Mouse (Mus musculus): ENCODE results near the gene Hfe2.
A peak's percentile ranks its signal among the peaks of the same experiment; 100 is the strongest.

Gene Hfe2

DNA sequence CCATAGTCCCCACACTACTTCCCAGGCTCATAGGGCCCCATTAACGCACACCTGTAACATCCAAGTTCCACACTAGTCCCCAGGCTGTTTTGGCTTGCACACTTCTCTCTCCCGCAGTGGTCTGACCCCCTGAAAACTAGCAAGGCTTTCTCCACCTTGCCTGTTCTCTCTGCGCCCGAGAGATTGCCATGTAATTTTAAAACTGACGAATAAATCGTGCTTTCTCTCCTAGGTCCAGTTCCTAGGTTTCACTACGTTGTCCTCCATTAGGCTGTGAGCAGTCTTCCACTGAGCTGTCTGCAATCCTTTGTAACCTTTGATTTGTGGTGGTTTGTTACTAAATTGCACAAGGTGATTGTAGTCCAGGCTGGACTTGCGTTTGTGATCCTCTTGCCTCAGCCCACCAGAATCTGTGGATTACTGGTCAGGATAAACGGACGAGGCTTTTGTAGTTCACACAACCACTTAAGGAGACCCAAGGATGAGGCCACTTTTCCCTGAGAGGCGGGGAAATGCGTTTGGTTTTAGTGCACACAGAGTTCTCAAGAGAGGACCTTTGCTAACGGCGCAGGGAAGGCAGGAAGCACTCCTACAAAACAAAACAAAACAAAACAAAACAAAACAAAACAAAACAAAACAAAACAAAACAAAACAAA lies 28.2 kb upstream of the Hfe2 start:
- DNase-seq, result peak; percentile 2 to 33

DNA sequence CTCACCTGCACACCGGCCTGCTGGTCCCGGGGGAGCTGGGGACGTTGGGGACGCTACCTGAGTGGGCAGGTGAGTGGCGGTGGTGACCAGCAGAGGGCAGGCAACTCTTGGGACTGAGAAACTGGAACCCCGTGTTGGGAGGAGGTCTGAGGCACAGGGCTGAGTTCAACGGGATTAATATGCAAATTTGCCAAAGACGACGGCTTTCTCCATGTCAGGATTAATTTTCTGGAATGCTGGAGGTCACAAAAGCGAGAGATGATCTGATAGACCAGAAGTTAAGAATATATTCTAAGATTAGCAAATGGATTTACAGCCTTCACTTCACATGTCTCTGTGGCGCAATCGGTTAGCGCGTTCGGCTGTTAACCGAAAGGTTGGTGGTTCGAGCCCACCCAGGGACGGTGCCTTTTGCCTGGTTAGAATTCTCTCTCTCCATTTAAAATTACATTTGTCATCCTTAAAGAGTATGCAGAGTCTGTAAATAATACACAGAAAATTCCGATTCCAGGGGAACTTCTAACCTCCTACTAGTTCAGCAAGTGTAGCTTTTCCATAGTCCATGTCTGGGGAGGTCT lies 27.4 kb upstream of the Hfe2 start:
- peak; percentile 89 to 90 for DNase-seq

DNA sequence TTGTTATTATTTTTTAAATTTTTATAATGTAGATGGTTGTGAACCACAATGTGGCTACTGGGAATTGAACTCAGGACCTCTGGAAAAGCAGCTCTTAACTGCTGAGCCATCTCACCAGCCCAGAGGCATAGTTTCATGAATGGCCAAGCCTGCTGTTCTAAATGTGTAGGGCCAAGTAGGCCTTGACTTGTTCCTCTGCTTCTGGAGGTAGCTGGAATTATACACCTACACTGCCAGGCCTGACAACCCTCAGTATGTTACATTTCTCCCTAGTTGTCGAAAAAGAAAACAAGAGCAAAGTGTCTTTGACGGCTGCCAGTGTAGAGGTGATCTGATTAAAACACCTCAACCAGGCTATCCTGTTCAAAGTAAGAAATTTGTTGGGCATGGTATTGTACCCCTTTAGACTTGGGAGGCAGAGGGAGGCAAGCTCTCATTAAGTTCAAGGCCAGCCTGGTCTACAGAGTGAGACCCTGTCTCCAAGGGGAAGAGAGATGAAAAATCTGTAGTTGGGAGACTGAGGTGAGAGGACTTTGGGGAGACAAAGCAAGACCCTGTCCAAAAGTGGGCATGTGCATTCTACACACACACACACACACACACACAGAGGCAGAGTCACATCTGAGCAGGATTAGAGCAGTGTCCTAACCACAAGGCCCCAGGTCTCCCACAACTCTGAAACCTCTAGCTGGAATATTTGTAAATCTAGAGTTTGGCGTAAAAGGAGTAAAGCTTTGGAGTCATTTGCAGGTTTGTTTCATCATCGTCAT lies 26.3 kb upstream of the Hfe2 start:
- no peak for DNase-seq

DNA sequence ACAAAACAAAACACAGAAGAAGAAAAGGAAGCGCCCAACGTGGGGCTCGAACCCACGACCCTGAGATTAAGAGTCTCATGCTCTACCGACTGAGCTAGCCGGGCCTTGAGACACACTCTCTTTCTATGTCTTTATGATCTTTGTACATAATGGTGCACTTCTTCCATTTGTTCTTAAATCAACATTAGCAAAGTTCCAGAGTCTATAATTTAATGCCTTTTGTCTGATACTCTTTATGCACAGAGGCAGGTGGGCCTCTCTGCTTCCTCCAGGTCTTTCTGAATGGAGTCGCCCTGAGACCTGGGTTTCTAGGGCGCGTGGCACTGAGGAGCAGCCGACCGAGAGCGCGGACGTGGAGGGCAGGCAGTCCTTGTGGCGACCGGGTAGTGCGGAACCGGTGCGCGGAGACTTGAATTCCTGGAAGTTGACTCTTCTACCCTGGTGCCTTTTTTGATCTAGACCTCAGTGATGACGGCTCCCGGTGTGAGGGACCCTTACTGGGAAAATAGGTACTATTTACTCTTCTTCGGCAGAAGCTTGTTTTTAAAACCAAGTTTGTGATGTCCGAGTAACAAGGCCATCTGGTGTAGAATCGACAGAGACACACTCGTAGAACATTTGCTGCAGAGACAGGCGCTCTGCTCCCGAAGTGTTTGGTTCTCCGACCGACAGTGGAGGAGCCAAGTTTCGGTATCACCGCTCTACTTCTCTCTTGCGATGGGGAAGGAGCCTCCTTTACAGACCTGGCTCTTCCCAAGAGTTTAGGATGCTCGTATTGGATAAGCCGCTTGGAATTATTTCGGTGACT lies 25.3 kb upstream of the Hfe2 start:
- peak; percentile 87 to 90 for DNase-seq

DNA sequence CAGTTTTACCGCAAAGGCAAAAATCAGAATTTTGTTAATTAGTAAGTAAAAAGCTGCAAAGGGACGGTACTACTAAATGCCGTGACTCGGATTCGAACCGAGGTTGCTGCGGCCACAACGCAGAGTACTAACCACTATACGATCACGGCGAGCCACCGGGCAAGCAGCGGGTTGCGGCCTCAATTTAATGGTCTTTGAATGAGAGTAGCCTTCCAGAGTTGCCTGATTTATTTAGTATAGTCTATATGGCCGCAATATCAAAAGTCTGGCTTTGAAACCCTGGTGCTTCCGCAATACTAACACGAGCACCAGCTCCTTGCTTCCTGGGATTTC lies 24.7 kb upstream of the Hfe2 start:
- peak; percentile 96 to 98 for DNase-seq

DNA sequence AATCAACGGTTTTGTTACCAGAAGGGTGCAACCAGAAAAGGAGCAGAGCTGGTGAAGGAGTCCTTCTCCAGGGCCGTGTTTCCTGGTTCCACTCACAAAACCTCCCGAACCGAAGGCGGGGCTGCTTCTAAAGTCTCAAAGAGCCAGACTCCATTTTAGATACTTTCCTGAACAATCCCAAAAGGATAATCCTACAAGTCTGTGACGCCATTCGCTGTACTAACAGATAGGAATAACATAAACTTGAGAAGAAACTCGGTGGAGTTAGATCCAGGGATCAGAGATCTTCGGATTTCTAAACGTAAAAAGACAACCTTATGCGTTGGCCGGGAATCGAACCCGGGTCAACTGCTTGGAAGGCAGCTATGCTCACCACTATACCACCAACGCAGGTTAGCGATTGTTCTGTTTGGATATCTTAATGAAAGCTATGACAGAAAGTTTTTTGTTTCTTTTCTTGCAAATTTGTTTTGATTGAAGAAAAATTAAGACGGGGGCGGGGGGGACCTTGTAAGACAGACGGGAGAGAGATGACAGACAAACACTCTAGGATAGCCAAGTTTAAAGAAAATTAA lies 24.2 kb upstream of the Hfe2 start:
- peak; percentile 94 for DNase-seq

DNA sequence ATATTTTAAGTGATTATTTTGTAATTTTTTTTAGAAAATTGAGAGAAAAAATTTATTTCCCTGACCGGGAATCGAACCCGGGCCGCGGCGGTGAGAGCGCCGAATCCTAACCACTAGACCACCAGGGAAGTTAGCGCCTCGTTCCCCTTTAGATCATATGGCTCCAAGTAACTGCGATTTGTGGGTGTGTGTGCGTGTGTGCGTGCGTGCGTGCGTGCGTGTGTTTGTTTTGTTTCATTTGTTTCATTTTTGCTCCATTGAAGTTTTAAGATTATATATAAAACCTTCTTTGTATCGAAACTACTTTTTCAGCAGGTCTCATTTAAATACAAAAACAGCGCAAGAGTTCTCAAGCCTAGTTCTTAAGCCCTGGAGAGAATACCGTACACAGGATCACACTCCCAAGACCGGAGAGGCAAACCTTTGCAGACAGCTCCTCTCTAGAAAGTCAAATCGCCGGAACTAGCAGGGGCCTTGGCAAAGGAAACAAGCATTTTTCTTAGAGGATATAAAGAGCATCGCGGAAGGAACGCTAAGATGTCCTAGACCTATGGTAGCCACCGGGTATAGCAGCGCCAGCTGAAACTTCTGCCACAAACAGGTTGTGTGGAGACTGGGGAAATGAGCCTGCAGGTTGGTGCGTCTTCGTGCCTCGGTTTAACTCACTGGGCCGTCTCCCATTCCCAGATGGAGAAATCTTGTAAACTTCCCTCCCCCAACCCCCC lies 23.4 kb upstream of the Hfe2 start:
- DNase-seq, result peak; percentile 94 to 97

DNA sequence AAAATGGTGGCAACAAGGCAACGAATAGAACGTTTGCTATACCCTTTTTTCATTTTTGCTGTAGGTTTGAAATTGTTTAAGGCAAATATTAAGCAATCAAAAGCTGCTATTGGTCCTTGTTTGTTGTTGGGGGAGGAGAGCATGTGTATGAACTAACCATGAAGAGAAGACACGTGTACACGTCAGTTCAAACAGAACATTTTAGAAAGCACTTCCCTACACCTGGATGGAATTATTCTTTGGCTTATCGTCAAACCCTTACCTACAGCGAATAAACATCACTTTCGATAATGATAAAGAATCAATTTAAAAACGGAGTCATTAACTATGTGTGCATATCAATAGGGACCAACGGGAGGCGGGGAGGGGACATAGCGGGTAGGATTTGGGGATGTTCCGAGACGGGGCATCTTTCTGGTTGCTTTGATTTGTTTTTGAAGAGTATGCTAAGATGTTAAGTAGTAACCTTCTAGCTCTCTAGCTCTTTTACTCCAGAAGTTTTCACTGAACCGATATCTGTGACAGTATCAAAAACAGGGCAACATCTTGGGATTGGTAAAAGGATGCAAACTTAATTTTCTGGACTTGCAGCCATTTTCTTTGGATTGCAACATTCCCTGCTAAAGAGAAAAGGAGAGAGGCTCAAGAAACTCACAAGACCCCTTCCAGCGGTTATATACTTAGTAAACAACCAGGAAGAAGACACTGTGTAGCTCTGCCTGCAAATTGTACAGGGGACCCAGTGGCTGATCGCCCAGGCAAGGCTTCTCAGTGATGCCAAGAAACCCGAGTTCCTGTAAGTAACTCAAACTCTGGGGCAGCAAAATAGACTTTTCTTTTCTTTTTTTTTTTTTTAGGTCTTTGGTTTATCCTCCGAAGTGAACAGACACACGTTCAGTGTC lies 22.5 kb upstream of the Hfe2 start:
- peak in 1 of 2 experiments; percentile 19 for DNase-seq

DNA sequence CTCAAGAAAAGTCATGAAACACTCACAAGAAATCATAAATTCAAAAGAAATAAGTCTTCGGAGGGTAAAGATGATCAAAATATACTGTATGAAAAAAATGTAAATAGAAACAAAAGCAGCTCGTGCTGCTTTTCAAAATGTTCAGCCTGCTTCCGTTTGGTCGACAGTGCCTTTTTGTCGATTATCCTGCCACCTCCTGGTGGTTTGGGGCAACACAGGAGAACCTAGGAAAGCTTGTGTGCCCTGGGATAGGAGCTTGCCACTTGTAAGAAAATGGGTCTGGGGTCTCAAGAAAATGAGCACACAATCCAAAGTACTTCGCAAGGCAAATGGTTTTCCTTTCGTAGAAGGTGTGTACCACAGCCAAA lies 21.9 kb upstream of the Hfe2 start:
- DNase-seq, result peak; percentile 85

DNA sequence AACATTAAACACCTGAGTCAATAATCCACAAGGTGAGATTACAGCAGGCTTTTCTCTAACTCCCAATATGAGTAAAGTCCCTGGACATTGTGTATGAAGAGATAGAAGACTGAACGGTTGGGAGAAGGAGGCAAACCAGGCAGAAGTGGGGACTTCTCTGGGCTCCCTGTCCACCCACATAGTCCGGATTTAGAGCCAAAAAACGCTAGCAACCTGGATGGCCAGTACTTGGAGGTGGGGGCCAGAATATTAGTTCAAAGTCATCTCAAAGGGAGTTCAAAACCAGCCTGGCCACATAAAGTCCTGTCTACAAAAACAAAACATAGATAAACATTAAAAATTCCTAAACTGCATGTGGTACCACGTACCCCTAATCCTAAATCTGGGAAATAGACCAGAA lies 21.0 kb upstream of the Hfe2 start:
- DNase-seq, result no peak

DNA sequence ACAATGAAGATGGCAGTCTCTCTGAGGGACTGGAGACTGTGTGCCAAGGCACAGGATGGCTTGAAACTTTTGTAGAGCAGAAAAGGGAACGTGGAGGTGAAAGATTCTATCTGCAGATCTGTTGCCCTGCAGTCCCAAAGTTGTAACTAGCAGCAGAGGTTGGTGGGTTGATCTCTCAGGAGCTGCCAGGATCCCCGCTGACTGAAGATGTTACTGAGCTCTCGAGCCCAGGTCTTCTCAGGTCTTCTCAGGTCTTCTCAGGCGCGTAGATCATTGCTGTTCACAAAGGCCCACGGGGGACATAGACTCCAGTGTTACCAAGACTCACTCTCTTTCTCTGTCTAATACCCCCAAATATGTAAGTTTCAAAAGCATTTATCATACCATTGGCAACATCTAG lies 20.0 kb upstream of the Hfe2 start:
- DNase-seq, result no peak

DNA sequence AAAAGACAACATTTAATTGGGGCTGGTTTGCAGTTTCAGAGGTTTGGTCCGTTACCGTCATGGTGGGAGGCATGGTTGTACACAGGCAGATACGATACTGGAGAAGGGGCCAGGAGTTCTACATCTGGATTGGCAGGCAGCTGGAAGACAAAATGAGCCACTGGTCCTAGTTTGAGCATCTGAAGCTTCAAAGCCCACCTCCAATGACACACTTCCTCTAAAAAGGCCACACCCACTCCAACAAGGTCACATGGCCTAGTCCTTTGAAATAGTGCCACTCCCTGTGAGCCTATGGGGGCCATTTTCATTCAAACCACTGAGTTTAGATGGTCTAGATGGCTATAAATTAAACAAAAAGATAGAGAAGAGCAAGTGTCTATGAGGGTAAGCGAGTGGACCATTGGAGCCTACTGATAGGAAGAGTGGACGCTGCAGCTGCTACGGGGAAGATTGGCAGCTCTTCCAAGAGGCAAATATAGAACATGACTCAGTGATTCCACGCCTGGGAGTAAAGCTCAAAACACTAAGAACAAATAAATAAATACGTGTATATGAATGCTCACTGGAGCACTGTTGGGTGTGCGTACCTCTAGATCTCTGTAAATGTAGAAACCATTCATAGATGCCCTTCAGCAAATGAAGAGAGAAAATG lies 18.4 kb upstream of the Hfe2 start:
- peak in 1 of 2 experiments; percentile 0 for DNase-seq

DNA sequence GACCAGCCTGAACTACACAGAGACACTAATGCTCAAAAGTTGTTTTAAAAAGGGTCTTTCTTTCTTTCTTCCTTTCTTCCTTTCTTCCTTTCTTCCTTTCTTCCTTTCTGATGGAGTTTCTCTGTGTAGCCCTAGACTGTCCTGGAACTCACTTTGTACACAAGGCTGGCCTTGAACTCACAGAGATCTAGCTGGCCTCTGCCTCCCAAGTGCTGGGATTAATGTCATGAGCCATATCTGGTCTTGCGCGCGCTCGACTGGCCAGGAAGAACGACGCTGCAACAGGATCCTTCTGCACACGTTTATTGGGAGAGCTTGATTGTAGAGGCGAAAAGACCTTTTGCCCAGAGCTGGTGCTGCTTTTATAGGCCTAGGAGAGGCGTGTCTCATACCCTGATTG lies 17.0 kb upstream of the Hfe2 start:
- DNase-seq, result peak in 1 of 2 experiments; percentile 0

DNA sequence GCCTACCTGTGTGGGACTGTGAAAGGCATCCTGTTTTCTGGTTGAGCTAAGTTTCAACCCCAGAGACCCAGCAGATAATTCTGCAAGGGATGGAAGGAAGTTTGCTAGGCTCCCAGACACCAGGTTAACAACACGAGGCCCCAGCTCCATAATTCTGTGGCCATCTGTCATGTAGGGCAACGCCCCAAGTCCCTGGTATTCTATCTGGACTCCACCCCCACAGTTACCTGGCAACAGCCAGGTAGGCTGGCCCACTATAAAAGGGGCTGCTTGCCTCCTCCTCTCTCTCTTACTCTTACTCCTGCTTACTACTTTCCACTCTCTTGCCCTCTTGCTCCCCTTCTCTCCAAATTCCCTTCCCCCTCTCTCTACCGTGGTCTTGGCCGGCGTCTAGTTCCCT lies 4.8 kb upstream of the Hfe2 start:
- no peak for DNase-seq

DNA sequence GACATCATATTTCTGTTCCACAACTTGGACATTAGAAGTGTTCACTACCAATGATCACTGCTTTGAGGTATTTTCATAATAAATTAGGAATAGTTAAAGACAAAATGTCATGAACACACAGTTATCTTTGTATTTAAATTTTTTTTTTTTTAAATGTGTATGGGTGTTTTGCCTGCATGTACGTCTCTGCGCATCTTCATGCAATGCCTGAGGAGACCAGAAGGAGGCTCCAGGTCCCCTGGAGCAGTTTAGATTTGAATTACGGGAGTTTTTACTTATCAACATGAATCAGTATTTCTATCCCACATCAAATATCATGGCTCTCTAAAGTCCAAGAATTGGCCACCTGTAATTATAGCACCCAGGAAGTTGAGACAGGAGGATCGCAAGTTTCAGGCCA lies 2.8 kb upstream of the Hfe2 start:
- DNase-seq, result peak; percentile 42 to 45

DNA sequence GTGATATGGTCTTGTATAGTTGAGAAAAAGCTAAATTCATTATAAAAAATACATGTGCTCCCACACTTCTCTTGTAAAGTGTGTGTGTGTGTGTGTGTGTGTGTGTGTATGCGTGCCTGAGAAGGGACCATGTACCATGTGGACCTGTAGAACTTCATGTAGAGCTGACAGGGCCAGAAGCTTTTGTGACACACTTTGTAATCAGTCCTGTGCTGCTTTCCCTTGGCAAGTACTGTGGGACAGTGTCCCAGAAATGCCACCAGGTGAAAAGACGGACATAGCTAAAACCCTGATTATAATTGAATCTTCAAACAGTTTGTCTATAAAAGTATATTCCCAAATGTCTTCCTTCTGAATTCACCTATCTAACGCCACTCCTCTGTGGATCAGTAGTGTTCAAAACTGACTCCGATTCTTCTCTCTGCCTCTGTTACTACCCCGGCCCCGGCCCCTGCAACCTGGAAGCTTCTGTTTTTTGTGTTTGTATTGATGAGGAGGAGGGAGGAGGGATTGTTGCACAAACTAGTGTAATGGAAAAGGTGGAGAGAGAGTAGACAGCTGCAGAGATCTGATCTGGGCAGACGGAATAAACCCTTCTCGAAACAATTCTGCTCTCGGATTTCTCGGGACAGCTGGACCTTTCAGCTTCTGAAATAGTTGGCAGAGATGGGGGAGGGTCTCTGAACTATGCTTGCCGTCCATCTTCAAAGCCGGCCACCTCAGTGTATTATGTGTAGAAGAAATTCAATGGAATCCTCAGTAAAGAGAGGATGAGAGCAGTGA lies 753 bp upstream of the Hfe2 start:
- no peak for DNase-seq

DNA sequence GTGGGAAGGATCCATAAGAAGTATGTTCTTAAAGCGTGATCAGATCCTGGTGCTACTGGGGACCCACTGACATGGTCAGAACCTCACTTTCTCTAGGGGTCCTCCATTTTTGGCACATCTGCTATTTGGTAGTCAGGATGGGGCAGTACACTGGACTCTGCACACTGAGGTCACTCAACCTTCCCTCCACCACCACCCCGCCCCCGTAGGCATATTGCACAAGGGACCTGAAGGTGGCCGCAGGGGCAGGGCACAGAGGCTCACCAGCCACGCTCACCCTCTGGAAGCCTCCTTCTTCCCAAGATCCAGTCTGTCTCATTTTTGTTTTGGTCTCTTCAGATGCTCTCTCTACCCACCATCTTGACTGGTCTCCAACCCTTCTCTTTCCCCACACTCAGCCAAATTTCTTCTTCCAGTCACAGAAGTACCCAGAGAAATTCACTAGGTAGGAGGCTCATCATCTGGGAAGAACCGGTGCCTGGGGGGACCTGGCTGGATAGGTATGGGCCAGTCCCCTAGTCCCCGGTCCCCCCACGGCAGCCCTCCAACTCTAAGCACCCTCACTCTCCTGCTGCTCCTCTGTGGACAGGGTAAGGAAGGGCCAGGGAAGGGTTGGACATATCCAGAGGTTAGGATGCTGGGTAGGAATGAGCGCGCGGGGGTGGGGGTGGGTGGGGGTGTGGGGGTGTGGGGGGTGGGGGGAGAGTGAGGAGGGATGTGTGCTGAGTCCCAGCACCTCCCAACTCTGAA lies 1.2 kb downstream of the Hfe2 start:
- DNase-seq, result no peak

DNA sequence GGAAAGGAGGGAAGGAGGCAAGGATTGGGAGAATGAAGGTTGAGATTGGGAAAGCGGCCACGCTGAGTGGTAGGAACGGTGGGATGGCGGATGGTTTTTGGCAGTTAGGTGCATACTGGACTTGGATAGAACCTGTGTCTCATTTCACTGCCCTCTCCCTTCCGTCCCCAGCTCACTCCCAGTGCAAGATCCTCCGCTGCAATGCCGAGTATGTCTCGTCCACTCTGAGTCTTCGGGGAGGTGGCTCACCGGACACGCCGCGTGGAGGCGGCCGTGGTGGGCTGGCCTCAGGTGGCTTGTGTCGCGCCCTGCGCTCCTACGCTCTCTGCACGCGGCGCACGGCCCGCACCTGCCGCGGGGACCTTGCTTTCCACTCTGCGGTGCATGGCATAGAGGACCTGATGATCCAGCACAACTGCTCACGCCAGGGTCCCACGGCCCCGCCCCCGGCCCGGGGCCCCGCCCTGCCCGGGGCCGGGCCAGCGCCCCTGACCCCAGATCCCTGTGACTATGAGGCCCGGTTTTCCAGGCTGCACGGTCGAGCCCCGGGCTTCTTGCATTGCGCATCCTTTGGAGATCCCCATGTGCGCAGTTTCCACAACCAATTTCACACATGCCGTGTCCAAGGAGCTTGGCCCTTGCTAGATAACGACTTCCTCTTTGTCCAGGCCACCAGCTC lies 2.0 kb downstream of the Hfe2 start:
- peak; percentile 31 to 42 for DNase-seq

DNA sequence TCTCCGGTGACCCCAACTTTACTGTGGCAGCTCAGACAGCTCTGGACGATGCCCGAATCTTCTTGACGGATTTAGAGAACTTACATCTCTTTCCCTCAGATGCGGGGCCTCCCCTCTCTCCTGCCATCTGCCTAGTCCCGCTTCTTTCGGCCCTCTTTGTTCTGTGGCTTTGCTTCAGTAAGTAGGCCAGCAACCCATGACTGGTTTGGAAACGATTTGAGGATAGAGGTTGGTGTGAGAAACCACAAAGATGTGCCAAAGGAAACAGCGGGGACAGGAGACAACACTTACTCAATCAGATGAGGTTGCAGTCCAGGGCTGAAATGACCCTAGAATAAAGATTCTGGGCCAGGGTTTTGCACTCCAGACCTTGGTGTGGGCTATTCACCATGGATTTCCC lies 3.5 kb downstream of the Hfe2 start:
- DNase-seq, result no peak
